Mouse (Mus musculus): Measurements from ENCODE around the gene Atp5d.
A peak's percentile ranks its signal among the peaks of the same experiment; 100 is the strongest.

GRCm38 (mm10) chr10:80141786-80142529, 3.5 kb downstream of the Atp5d start:
- TF ChIP-seq CHD2 (IDR thresholded peaks at IDR 0.05; ENCODE audit: low read depth, low read length) (no peak), MAFK (IDR thresholded peaks at IDR 0.05; ENCODE audit: insufficient read depth, low read depth, low read length) (0 out of 2 replicates have a peak, but pooled peaks have one; percentile 2), ZC3H11A (IDR thresholded peaks at IDR 0.05; ENCODE audit: borderline replicate concordance, low read depth, low read length) (no peak), HCFC1 (IDR thresholded peaks at IDR 0.05; ENCODE audit: borderline replicate concordance, insufficient read depth, low read length) (peak; percentile 96), ZNF384 (IDR thresholded peaks at IDR 0.05; ENCODE audit: low read depth, low read length) (no peak)
